Mouse (Mus musculus) midbrain, embryonic 16.5 days (tissue): Measurements from ENCODE around the gene Sema4b. TPM values are rescaled to one million over a fixed set of nuclear protein-coding genes. Genes with fewer than 3 reads are reported as not detected.

Experiments used
- ATAC-seq: fragments of 200-750 bp; cut with Nextera tagmentation; 2 replicates; pipeline ENCODE4 v1.8.0; 2017; ENCODE audit warnings: moderate TSS enrichment
- H3K27ac ChIP-seq: fragments of 300-500 bp; sonication (generic); 2 replicates; pipeline ENCODE4 v1.5.1; 2014; ENCODE audit warnings: mild to moderate bottlenecking, low read length, mixed read lengths
- H3K27me3 ChIP-seq: fragments of 300-500 bp; sonication (generic); 2 replicates; pipeline ENCODE4 v1.6.1; 2014; ENCODE audit warnings: low read depth, low read length, mixed read lengths; ENCODE audit not compliant: control insufficient read depth, insufficient read depth
- H3K36me3 ChIP-seq: fragments of 300-500 bp; sonication (generic); 2 replicates; pipeline ENCODE4 v1.6.1; 2014; ENCODE audit warnings: mild to moderate bottlenecking, low read length, moderate library complexity, mixed read lengths; ENCODE audit not compliant: control insufficient read depth, insufficient read depth
- H3K4me1 ChIP-seq: fragments of 300-500 bp; sonication (generic); 2 replicates; pipeline ENCODE4 v1.6.1; 2014; ENCODE audit warnings: mild to moderate bottlenecking, low read length, mixed read lengths; ENCODE audit not compliant: control insufficient read depth, insufficient read depth
- H3K4me2 ChIP-seq: fragments of 300-500 bp; sonication (generic); 2 replicates; pipeline ENCODE4 v1.6.1; 2014; ENCODE audit warnings: mild to moderate bottlenecking, low read length, mixed read lengths
- H3K4me3 ChIP-seq: fragments of 300-500 bp; sonication (generic); 2 replicates; pipeline ENCODE4 v1.5.1; 2014; ENCODE audit warnings: low read depth, mild to moderate bottlenecking, low read length, moderate library complexity, mixed read lengths
- H3K9ac ChIP-seq: fragments of 300-500 bp; sonication (generic); 2 replicates; pipeline ENCODE4 v1.6.1; 2014; ENCODE audit warnings: low read depth, low read length, mixed read lengths
- H3K9me3 ChIP-seq: fragments of 300-500 bp; sonication (generic); replicated peaks from 2 replicates; pipeline ENCODE4 v1.6.1; 2014; ENCODE audit warnings: mild to moderate bottlenecking, low read length, mixed read lengths; ENCODE audit not compliant: control insufficient read depth, poor library complexity, severe bottlenecking
- WGBS: fragments of 180-500 bp; shearing (Covaris S2); extraction: QIAGEN DNeasy Blood & Tissue Kit; methylation state at CpG from one replicate; pipeline ENCODE4 v1.1.7; 2014; 5-methylcytosine and 5-hydroxymethylcytosine counted together
- polyA plus RNA-seq: library from polyadenylated mRNA; unstranded; fragments of >200 nt; fragmentation: Nextera tagmentation; extraction: Ambion mirVana; gene quantifications from 2 replicates; pipeline ENCODE4 v1.2.1, GENCODE M21; 2015

The Sema4b gene
- polyA plus RNA-seq, 1 experiment from 2014 or later: 25.3 TPM

GRCm38 (mm10) chr7:80199286-80199685, 12.6 kb downstream of the Sema4b start:
- peak overlapping the region; percentile 79 for H3K4me2 ChIP-seq
- peak overlapping the region; percentile 75 for H3K4me3 ChIP-seq
- H3K27ac ChIP-seq: peak overlapping the region; percentile 95
- 36% methylated on average over 6 of the region's 6 CpGs for WGBS
- H3K36me3 ChIP-seq: no peaks in the 10 kb centered on the region
- no peaks in the 10 kb centered on the region for H3K27me3 ChIP-seq
- H3K9me3 ChIP-seq: no peaks in the 10 kb centered on the region
- peaks cover 56% of the 10 kb centered on the region for H3K4me1 ChIP-seq
- H3K9ac ChIP-seq: peak overlapping the region; percentile 68
- no peak for ATAC-seq

- no peak overlapping the region for H3K27ac ChIP-seq
- H3K4me3 ChIP-seq: peak overlapping the region; percentile 75; the same call in 1 of the 2 replicates
- WGBS: 76% methylated on average over 11 of the region's 11 CpGs
- H3K27me3 ChIP-seq: no peaks in the 10 kb centered on the region
- no peaks in the 10 kb centered on the region for H3K36me3 ChIP-seq
- H3K9ac ChIP-seq: no peak overlapping the region
- H3K4me2 ChIP-seq: peak overlapping the region; percentile 79
- no peaks in the 10 kb centered on the region for H3K9me3 ChIP-seq
- no peak for ATAC-seq
- H3K4me1 ChIP-seq: peaks cover 51% of the 10 kb centered on the region
Observed at GRCm38 (mm10) chr7:80199851-80200587, 13.4 kb downstream of the Sema4b start.

GRCm38 (mm10) chr7:80200588-80200945, 13.9 kb downstream of the Sema4b start:
- no peaks in the 10 kb centered on the region for H3K27me3 ChIP-seq
- H3K4me1 ChIP-seq: peaks cover 51% of the 10 kb centered on the region
- no peak overlapping the region for H3K4me3 ChIP-seq
- no peak for ATAC-seq
- no peaks in the 10 kb centered on the region for H3K36me3 ChIP-seq
- H3K9ac ChIP-seq: no peak overlapping the region
- H3K9me3 ChIP-seq: no peaks in the 10 kb centered on the region
- 90% methylated on average over 6 of the region's 6 CpGs for WGBS
- no peak overlapping the region for H3K27ac ChIP-seq
- peak overlapping the region; percentile 79; the same call in 1 of the 2 replicates for H3K4me2 ChIP-seq

GRCm38 (mm10) chr7:80200963-80201539, 14.4 kb downstream of the Sema4b start:
- no peak overlapping the region for H3K4me2 ChIP-seq
- no peak overlapping the region for H3K27ac ChIP-seq
- ATAC-seq: no peak
- 95% methylated on average over 5 of the region's 5 CpGs for WGBS
- H3K27me3 ChIP-seq: no peaks in the 10 kb centered on the region
- H3K4me1 ChIP-seq: peaks cover 51% of the 10 kb centered on the region
- H3K9me3 ChIP-seq: no peaks in the 10 kb centered on the region
- no peak overlapping the region for H3K9ac ChIP-seq
- H3K4me3 ChIP-seq: no peak overlapping the region
- no peaks in the 10 kb centered on the region for H3K36me3 ChIP-seq

- Histone ChIP-seq H3K4me3 (no peak overlapping the region), H3K4me2 (no peak overlapping the region), H3K27me3 (no peaks in the 10 kb centered on the region), H3K27ac (peak overlapping the region; percentile 12; the same call in 1 of the 2 replicates), H3K9me3 (no peaks in the 10 kb centered on the region), H3K9ac (peak overlapping the region; percentile 18; the same call in 1 of the 2 replicates), H3K4me1 (peaks cover 49% of the 10 kb centered on the region), H3K36me3 (no peaks in the 10 kb centered on the region)
- WGBS: 45% methylated on average over 15 of the region's 15 CpGs
- no peak for ATAC-seq
Observed at GRCm38 (mm10) chr7:80201888-80202540, 15.4 kb downstream of the Sema4b start.

GRCm38 (mm10) chr7:80202961-80203360, 16.3 kb downstream of the Sema4b start:
- no peak for ATAC-seq

GRCm38 (mm10) chr7:80203638-80204096, 17.0 kb downstream of the Sema4b start:
- H3K9ac ChIP-seq: no peak overlapping the region
- no peak overlapping the region for H3K4me3 ChIP-seq
- no peaks in the 10 kb centered on the region for H3K9me3 ChIP-seq
- WGBS: 34% methylated on average over 12 of the region's 12 CpGs
- no peak overlapping the region for H3K4me2 ChIP-seq
- H3K27ac ChIP-seq: 0 out of 2 replicates have a peak overlapping the region, but pooled peaks have one; percentile 28
- H3K4me1 ChIP-seq: peaks cover 49% of the 10 kb centered on the region
- no peaks in the 10 kb centered on the region for H3K27me3 ChIP-seq
- no peak for ATAC-seq
- H3K36me3 ChIP-seq: no peaks in the 10 kb centered on the region

More at GRCm38 (mm10) chr7:80202961-80203360, 16.3 kb downstream of the Sema4b start:
- H3K27me3 ChIP-seq: no peaks in the 10 kb centered on the region
- H3K4me3 ChIP-seq: no peak overlapping the region
- 88% methylated on average over 5 of the region's 5 CpGs for WGBS
- H3K27ac ChIP-seq: no peak overlapping the region
- H3K9ac ChIP-seq: no peak overlapping the region
- no peaks in the 10 kb centered on the region for H3K9me3 ChIP-seq
- no peaks in the 10 kb centered on the region for H3K36me3 ChIP-seq
- no peak overlapping the region for H3K4me2 ChIP-seq
- H3K4me1 ChIP-seq: peaks cover 44% of the 10 kb centered on the region

- H3K4me2 ChIP-seq: no peak overlapping the region
- 80% methylated on average over 4 of the region's 4 CpGs for WGBS
- ATAC-seq: no peak
- no peak overlapping the region for H3K9ac ChIP-seq
- H3K27me3 ChIP-seq: no peaks in the 10 kb centered on the region
- H3K9me3 ChIP-seq: no peaks in the 10 kb centered on the region
- H3K4me3 ChIP-seq: no peak overlapping the region
- H3K27ac ChIP-seq: no peak overlapping the region
- no peaks in the 10 kb centered on the region for H3K36me3 ChIP-seq
- peaks cover 46% of the 10 kb centered on the region for H3K4me1 ChIP-seq
Observed at GRCm38 (mm10) chr7:80204362-80204761, 17.7 kb downstream of the Sema4b start.

- Histone ChIP-seq H3K36me3 (no peaks in the 10 kb centered on the region), H3K27me3 (no peaks in the 10 kb centered on the region), H3K4me1 (peaks cover 40% of the 10 kb centered on the region), H3K4me2 (no peak overlapping the region), H3K27ac (no peak overlapping the region), H3K9me3 (no peaks in the 10 kb centered on the region), H3K4me3 (no peak overlapping the region), H3K9ac (no peak overlapping the region)
- ATAC-seq: no peak
- 82% methylated on average over 7 of the region's 7 CpGs for WGBS
Observed at GRCm38 (mm10) chr7:80204961-80205360, 18.3 kb downstream of the Sema4b start.
